Mouse (Mus musculus) stomach, embryonic 16.5 days (tissue): ENCODE data around the gene Pkd1. TPM values are rescaled to one million over a fixed set of nuclear protein-coding genes. Genes with fewer than 3 reads are reported as not detected.

Experiments used
- ATAC-seq: fragments of 200-750 bp; cut with Nextera tagmentation; 2 replicates; pipeline ENCODE4 v1.8.0; 2017; ENCODE audit warnings: moderate number of reproducible peaks, moderate TSS enrichment; ENCODE audit not compliant: insufficient read depth, low FRiP score
- H3K27ac ChIP-seq: fragments of 300-500 bp; sonication (generic); 2 replicates; pipeline ENCODE4 v1.5.1; 2014; ENCODE audit warnings: low read length
- H3K27me3 ChIP-seq: fragments of 300-500 bp; sonication (generic); 2 replicates; pipeline ENCODE4 v1.6.1; 2014; ENCODE audit warnings: low read length, control low read depth, mixed read lengths; ENCODE audit not compliant: control insufficient read depth, insufficient read depth
- H3K36me3 ChIP-seq: fragments of 300-500 bp; sonication (generic); 2 replicates; pipeline ENCODE4 v1.6.1; 2014; ENCODE audit warnings: low read length; ENCODE audit not compliant: control insufficient read depth, insufficient read depth
- H3K4me1 ChIP-seq: fragments of 300-500 bp; sonication (generic); 2 replicates; pipeline ENCODE4 v1.6.1; 2014; ENCODE audit warnings: low read length, control low read depth, mixed read lengths; ENCODE audit not compliant: control insufficient read depth, insufficient read depth
- H3K4me2 ChIP-seq: fragments of 300-500 bp; sonication (generic); 2 replicates; pipeline ENCODE4 v1.6.1; 2014; ENCODE audit warnings: low read depth, low read length, mixed read lengths
- H3K4me3 ChIP-seq: fragments of 300-500 bp; sonication (generic); replicated peaks from 2 replicates; pipeline ENCODE4 v1.5.1; 2014; ENCODE audit warnings: mild to moderate bottlenecking, low read length
- H3K9ac ChIP-seq: fragments of 300-500 bp; sonication (generic); 2 replicates; pipeline ENCODE4 v1.6.1; 2014; ENCODE audit warnings: low read length
- H3K9me3 ChIP-seq: fragments of 300-500 bp; sonication (generic); replicated peaks from 2 replicates; pipeline ENCODE4 v1.6.1; 2016; ENCODE audit warnings: low read length, control low read depth; ENCODE audit not compliant: control insufficient read depth
- WGBS: fragments of 180-500 bp; shearing (Covaris S2); extraction: QIAGEN DNeasy Blood & Tissue Kit; methylation state at CpG from one replicate; pipeline ENCODE4 v1.1.7; 2014; 5-methylcytosine and 5-hydroxymethylcytosine counted together
- polyA plus RNA-seq: library from polyadenylated mRNA; unstranded; fragments of >200 nt; fragmentation: Nextera tagmentation; extraction: Ambion mirVana; gene quantifications from 2 replicates; pipeline ENCODE4 v1.2.1, GENCODE M21; 2015

Gene Pkd1
- polyA plus RNA-seq, 1 experiment from 2014 or later: 21.7 TPM

DNA sequence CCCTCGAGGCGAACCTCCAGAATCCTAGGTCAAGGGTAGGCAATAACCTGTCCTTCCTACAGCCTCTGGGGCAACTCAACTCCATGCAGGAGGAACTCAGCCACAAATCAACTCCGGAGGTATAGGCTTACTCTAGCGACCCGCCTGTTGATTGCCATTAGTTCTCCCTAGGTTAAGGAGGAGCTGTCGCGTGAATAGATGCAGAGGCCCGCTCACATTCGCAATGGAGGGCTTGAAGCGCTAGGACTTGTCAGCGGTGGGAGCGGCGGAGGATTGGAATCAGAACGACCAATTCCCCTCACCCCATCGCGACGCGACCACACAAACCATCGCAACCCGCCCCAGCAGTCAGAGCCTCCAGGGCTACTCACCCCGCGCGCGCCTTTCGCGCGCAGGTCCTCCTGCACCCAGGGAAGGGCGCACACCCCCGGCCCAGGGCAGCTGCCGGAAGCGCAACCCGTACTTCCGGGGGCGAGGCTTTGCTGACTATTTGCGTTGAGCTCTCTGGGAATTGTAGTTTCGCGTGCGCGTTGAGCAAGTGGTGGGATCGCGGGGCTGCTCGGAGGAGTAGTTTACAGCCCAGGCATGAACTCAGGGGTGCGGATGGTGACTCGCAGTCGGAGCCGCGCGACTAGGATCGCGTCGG lies 82.7 kb downstream of the Pkd1 start, which contains the start of the genes Tsc2 and Nthl1:
TSS of gene Tsc2 (minus strand) at position 464 of the 646 bp plus-strand sequence.
TSS of gene Nthl1 (plus strand) at position 514 of the 646 bp plus-strand sequence.
- Histone ChIP-seq H3K4me3 (peak within 1 kb of the TSS; percentile 69), H3K4me2 (peak within 1 kb of the TSS; percentile 65), H3K9ac (peak within 1 kb of the TSS; percentile 83), H3K4me1 (peaks cover 17% of the 10 kb centered on the region), H3K36me3 (peaks cover 3% of the 10 kb centered on the region; the same call in 1 of the 2 replicates), H3K9me3 (no peaks in the 10 kb centered on the region), H3K27me3 (no peaks in the 10 kb centered on the region), H3K27ac (peak within 1 kb of the TSS; percentile 90)
- ATAC-seq: peak; percentile 82; the same call in 1 of the 2 replicates
- under 1% methylated on average over 51 of the region's 51 CpGs for WGBS

DNA sequence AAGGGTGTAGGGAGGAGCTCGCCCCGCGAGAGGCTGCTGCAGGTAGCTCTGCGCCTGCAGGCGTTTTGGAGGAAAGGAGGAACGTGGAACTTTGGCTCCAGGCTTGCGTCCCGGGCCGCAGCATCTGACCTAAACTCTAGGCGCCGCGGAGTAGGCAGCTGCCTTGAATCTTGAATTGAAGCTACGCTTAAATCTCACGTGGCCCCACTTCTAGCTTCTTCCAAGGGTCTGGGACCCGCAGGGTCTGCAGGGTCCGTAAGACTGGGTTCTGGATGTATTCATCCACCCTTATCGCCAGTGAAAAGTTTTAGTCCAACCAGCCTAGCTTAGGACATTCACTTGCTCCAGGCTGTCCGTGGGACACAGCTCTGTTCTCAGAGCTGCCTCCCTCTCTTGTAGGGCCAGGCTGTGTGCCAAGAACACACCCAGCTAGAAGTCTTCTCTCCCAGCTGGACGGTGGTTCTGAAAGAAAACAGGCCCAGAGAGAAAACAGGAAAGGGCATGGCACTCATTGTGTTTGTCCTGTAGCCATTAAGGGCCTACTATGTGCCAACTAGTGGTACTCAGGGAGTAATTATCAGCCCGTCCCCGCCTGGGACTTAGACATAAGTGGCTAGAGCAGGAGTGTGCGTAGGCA lies 83.3 kb downstream of the Pkd1 start:
- H3K27me3 ChIP-seq: no peaks in the 10 kb centered on the region
- peak; percentile 65; the same call in 1 of the 2 replicates for ATAC-seq
- WGBS: 10% methylated on average over 22 of the region's 22 CpGs
- peak overlapping the region; percentile 69 for H3K4me3 ChIP-seq
- H3K4me2 ChIP-seq: peak overlapping the region; percentile 65
- no peaks in the 10 kb centered on the region for H3K9me3 ChIP-seq
- peaks cover 17% of the 10 kb centered on the region for H3K4me1 ChIP-seq
- peak overlapping the region; percentile 90 for H3K27ac ChIP-seq
- H3K9ac ChIP-seq: peak overlapping the region; percentile 83
- H3K36me3 ChIP-seq: peaks cover 3% of the 10 kb centered on the region; the same call in 1 of the 2 replicates

DNA sequence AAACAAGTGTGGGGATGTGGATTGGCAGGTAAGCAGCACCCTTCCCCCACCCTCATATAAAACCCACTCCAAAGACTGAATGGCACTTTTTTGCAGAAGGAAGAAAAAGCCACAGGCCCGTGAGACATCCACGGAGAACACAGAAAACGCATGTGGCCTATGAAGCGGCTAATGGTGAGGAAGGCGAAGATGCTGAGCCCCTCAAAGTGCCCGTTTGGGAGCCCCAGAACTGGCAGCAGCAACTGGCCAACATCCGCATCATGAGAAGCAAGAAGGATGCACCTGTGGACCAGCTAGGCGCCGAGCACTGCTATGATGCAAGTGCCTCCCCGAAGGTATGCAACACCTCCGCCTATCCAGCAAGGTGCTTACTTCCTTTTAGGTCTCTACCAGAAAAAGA lies 84.2 kb downstream of the Pkd1 start:
- 90% methylated on average over 11 of the region's 11 CpGs for WGBS
- Histone ChIP-seq H3K4me3 (no peak overlapping the region), H3K9me3 (no peaks in the 10 kb centered on the region), H3K27ac (peak overlapping the region; percentile 90), H3K9ac (peak overlapping the region; percentile 83), H3K4me1 (peaks cover 21% of the 10 kb centered on the region), H3K4me2 (no peak overlapping the region), H3K36me3 (peaks cover 3% of the 10 kb centered on the region; the same call in 1 of the 2 replicates), H3K27me3 (no peaks in the 10 kb centered on the region)
- ATAC-seq: no peak

DNA sequence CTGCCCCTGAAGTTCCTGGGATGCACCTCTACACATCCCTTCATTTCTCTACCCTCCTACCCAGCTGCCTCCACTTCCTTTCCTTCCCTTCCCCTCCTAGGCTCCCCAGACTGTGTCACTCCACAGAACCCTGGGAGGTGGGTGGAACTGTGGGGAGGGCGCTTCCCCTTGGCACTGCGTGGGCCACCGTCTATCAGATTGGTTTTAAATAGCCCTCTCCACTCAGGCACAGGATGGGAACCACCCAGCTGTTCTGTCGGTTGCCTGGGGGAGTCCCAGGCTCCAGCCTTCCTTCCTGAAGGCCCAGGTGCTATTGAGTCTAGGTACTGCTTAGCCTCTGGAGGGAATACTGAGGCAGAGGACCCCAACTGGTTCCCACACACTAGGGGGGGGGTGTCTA lies 85.4 kb downstream of the Pkd1 start:
- peaks cover 3% of the 10 kb centered on the region; the same call in 1 of the 2 replicates for H3K36me3 ChIP-seq
- H3K4me2 ChIP-seq: no peak overlapping the region
- no peak overlapping the region for H3K4me3 ChIP-seq
- no peaks in the 10 kb centered on the region for H3K9me3 ChIP-seq
- H3K4me1 ChIP-seq: peaks cover 28% of the 10 kb centered on the region
- WGBS: 76% methylated on average over 4 of the region's 4 CpGs
- no peak overlapping the region for H3K27ac ChIP-seq
- no peak overlapping the region for H3K9ac ChIP-seq
- no peak for ATAC-seq
- no peaks in the 10 kb centered on the region for H3K27me3 ChIP-seq

DNA sequence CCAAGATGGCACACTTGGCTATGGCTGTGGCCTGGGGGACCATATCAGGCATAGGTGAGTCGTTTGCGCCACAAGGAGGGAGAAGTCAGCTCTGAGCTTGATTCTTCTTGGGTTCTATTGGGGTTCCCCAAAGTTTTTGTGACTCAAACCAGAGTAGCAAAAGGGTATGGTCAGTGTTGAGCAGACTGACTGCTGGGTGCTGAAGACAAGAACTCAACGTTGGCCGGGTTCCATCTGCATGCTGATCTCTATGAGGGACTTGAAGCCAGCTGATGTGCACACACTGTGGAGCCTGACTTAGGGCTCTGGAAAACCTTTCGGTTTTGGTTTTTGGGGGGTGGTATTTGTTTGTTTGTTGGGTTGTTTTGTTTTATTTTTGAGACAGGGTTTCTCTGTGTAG lies 86.1 kb downstream of the Pkd1 start:
- Histone ChIP-seq H3K4me1 (peaks cover 31% of the 10 kb centered on the region), H3K27ac (no peak overlapping the region), H3K27me3 (no peaks in the 10 kb centered on the region), H3K9ac (no peak overlapping the region), H3K9me3 (no peaks in the 10 kb centered on the region), H3K4me3 (no peak overlapping the region), H3K36me3 (no peaks in the 10 kb centered on the region), H3K4me2 (no peak overlapping the region)
- ATAC-seq: no peak
- 91% methylated on average over 5 of the region's 5 CpGs for WGBS

DNA sequence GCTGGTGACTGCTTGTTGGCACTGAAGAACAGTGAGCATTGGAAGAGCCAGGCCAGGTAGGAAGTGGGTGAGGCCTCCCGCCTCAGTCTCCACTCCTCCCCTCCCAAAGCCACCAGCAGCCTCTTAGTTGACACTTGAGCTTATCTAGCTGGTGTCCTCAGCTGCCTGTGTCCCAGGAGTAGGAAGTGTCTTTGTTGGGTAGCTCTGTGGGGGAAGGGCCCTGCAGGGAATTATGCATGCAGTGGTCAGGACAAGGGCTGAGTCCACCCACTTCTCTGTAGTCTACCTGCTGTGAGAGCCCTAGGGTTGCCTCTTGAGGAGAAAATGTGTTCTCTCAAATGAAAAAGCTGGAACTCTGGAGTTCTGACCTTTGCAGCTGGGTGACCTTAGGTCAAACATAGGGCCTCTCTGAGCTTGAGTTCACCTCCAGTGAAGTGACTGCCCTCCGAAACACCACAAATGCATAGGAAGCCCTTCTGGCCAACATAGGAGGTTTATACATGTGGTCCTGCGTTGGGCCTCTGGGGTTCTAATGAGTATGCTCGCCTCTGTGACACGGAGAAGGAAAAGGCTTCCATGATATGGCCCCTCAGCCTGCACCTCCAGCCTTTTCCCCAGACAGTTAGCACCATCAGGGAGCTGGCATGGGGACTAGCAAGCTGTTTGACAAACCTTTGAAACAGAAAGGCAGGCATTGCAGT lies 87.3 kb downstream of the Pkd1 start:
- Histone ChIP-seq H3K4me2 (no peak overlapping the region), H3K36me3 (no peaks in the 10 kb centered on the region), H3K4me1 (peaks cover 26% of the 10 kb centered on the region), H3K27ac (no peak overlapping the region), H3K9me3 (no peaks in the 10 kb centered on the region), H3K4me3 (no peak overlapping the region), H3K9ac (no peak overlapping the region), H3K27me3 (no peaks in the 10 kb centered on the region)
- ATAC-seq: no peak
- 62% methylated on average over 5 of the region's 5 CpGs for WGBS

DNA sequence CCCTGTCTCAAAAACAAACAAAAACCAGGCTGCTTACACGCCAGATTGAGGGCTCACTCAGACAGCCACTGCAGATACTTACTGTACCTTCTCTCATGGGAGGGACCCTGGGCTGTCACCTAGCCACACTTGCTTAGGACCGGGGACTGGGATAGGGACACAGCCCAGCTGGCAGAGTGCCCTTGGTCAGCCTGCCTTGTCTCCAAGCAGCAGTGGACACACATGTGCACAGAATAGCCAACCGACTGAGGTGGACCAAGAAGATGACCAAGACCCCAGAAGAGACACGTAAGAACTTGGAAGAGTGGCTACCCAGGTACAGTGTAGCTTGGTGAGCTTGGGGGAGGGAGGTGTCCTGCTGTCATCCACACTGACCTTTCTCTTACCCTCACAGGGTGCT lies 88.6 kb downstream of the Pkd1 start:
- 82% methylated on average over 4 of the region's 4 CpGs for WGBS
- H3K4me2 ChIP-seq: no peak overlapping the region
- peaks cover 21% of the 10 kb centered on the region for H3K4me1 ChIP-seq
- H3K4me3 ChIP-seq: no peak overlapping the region
- H3K9ac ChIP-seq: 0 out of 2 replicates have a peak overlapping the region, but pooled peaks have one; percentile 0
- H3K27me3 ChIP-seq: no peaks in the 10 kb centered on the region
- ATAC-seq: no peak
- H3K27ac ChIP-seq: peak overlapping the region; percentile 86
- no peaks in the 10 kb centered on the region for H3K36me3 ChIP-seq
- H3K9me3 ChIP-seq: no peaks in the 10 kb centered on the region

DNA sequence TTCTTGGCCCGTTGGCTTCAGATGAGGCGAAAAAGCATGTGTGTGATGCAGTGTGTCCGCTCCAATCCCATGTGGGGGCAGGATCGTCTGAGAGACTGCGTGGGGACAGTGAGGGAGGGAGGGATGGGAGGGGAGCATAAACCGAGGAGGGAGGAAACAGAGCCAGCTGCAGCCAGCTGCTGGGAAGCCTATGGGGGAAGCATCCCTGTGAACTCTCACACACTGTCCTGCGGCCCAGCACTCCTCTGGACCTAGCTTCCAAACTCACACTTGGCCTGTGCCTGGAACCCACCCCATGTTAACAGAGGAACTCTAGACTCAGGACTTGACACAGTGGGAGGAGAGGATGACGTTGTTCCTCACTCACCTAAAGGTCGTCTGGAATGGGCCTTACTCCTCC lies 89.2 kb downstream of the Pkd1 start:
- H3K4me2 ChIP-seq: no peak overlapping the region
- H3K9ac ChIP-seq: 0 out of 2 replicates have a peak overlapping the region, but pooled peaks have one; percentile 44
- ATAC-seq: peak; percentile 87

DNA sequence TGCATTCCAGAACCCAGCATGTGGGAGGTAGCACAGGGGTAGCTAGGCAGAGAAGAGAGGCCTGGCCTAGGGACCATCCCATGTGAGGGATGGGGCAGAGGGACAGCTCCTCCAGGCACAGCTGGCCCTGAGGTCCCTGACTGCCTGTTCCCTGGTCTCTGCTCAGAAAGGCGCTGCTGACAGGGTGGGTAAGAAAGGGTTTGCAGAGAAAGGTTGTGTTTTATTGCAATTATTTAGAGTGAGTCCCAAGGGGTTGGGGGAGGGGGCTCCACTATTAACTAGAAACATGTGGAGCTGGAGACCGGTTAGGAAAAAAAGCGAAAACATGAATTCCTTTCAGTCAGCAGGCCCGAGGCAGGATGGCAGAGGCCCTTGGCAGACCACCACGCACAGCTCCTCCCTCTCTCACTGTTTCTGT lies 89.9 kb downstream of the Pkd1 start:
- Histone ChIP-seq H3K9ac (peak overlapping the region; percentile 44; the same call in 1 of the 2 replicates), H3K9me3 (no peaks in the 10 kb centered on the region), H3K27ac (peak overlapping the region; percentile 86), H3K27me3 (no peaks in the 10 kb centered on the region), H3K4me3 (no peak overlapping the region), H3K4me2 (no peak overlapping the region), H3K36me3 (no peaks in the 10 kb centered on the region), H3K4me1 (peaks cover 19% of the 10 kb centered on the region)
- ATAC-seq: no peak
- 49% methylated on average over 5 of the region's 5 CpGs for WGBS

More for the DNA sequence above, 89.2 kb downstream of the Pkd1 start:
- H3K9me3 ChIP-seq: no peaks in the 10 kb centered on the region
- no peaks in the 10 kb centered on the region for H3K27me3 ChIP-seq
- H3K4me1 ChIP-seq: peaks cover 15% of the 10 kb centered on the region; the same call in 1 of the 2 replicates
- no peaks in the 10 kb centered on the region for H3K36me3 ChIP-seq
- 51% methylated on average over 9 of the region's 9 CpGs for WGBS
- no peak overlapping the region for H3K4me3 ChIP-seq
- peak overlapping the region; percentile 86 for H3K27ac ChIP-seq
